Mouse (Mus musculus): ENCODE results near the gene Triml2. TPM values are rescaled to one million over a fixed set of nuclear protein-coding genes. Genes with fewer than 3 reads are reported as not detected.

Gene Triml2
- polyA plus RNA-seq (2017; shearing (Covaris generic)) = not detected

GRCm38 (mm10) chr8:43180054-43180690 is at the start of gene Triml2:
Gene Triml2 (plus strand): TSS chr8:43180541.

GRCm38 (mm10) chr8:43141386-43141785 is 39.0 kb upstream of the Triml2 start, which contains the start of gene Triml1:
Gene Triml1 (minus strand): TSS chr8:43141486.

Other genes with a start within 250 kb of the Triml2 start
- gene Triml1, start 39.1 kb upstream of the Triml2 start, polyA plus RNA-seq (2017; shearing (Covaris generic)) = not detected
- gene Zfp42, start 126.4 kb downstream of the Triml2 start, polyA plus RNA-seq (2017; shearing (Covaris generic)) = not detected

Data from effector memory CD4-positive, alpha-beta T cell, adult 7 months (primary cell).